ENCODE assay signal across 8 mouse cellular contexts in genomic region chr19:6278439-6279073, GRCm38 (mm10). TPM values are rescaled to one million over a fixed set of nuclear protein-coding genes. Genes with fewer than 3 reads are reported as not detected.
DNase-seq lines count a peak whose midpoint lies in the region; ATAC-seq and TF ChIP-seq lines count a peak whose summit lies in the region.

No protein-coding gene starts in this region.

- TF ChIP-seq RAD21 in CH12.LX (IDR thresholded peaks at IDR 0.05; ENCODE audit: low read depth, low read length), result no peak

- in situ Hi-C loops in CH12.LX (cut with MboI; ENCODE audit: low pct_ligation_motif_present, low pct_unique_long_range_greater_than_20kb, low sequenced_read_pairs), result no loop called here

- peak; percentile 40 for DNase-seq in cerebellum, adult 8-10 months
- DNase-seq in cerebellum, postnatal 4 days (ENCODE audit: low spot score in 2 of 2), result no peak
- no peak for DNase-seq in CH12.LX (ENCODE audit: extremely low read depth)
- peak; percentile 38 for DNase-seq in lung, postnatal 25 days (ENCODE audit: low spot score)
- no peak for DNase-seq in adrenal gland, adult 2 months
- no peak for DNase-seq in thymus, postnatal 14 days
- DNase-seq in cerebellum, adult 9-11 months, result no peak

- dilution Hi-C loops in CH12.LX (cut with MboI; ENCODE audit: extremely low pct_ligation_motif_present, extremely low pct_unique_long_range_greater_than_20kb, low sequenced_read_pairs), result no loop called here

- ATAC-seq in hindbrain, embryonic 12.5 days (ENCODE audit: low FRiP score), result no peak

- 47% methylated on average over 6 of the region's 6 CpGs for WGBS in hindbrain, embryonic 12.5 days

- H3K9me3 ChIP-seq in CH12.LX (replicated peaks; ENCODE audit: low read length), result no peaks in the 10 kb centered on the region
- no peaks in the 10 kb centered on the region for H3K9me3 ChIP-seq in hindbrain, embryonic 12.5 days (replicated peaks)

- H3K79me2 ChIP-seq in CH12.LX (replicated peaks; ENCODE audit: control insufficient read depth, extremely low read depth, insufficient read depth, poor library complexity, severe bottlenecking), result peaks cover 60% of the 10 kb centered on the region

- H3K4me1 ChIP-seq in CH12.LX (ENCODE audit: control insufficient read depth in 1 of 2, insufficient read depth in 2 of 2), result peaks cover 26 to 54% of the 10 kb centered on the region in 2 experiments
- peaks cover 39% of the 10 kb centered on the region for H3K4me1 ChIP-seq in hindbrain, embryonic 12.5 days

- no peak for TF ChIP-seq POLR2A in CH12.LX (IDR thresholded peaks at IDR 0.05; ENCODE audit: low read depth, low read length)

- peak overlapping the region; percentile 92 for H3K9ac ChIP-seq in CH12.LX (ENCODE audit: insufficient read depth, low read depth)
- H3K9ac ChIP-seq in hindbrain, embryonic 12.5 days, result peak overlapping the region; percentile 82

- no peaks in the 10 kb centered on the region for H3K27me3 ChIP-seq in CH12.LX (replicated peaks)
- H3K27me3 ChIP-seq in hindbrain, embryonic 12.5 days, result no peaks in the 10 kb centered on the region

- peaks cover 48 to 52% of the 10 kb centered on the region in 2 experiments for H3K36me3 ChIP-seq in CH12.LX (replicated peaks in 1 of 2; ENCODE audit: control insufficient read depth in 1 of 2, insufficient read depth in 1 of 2, low read length in 1 of 2)
- H3K36me3 ChIP-seq in hindbrain, embryonic 12.5 days, result peaks cover 40% of the 10 kb centered on the region

- TF ChIP-seq CTCF in CH12.LX (conservative IDR thresholded peaks at IDR 0.05 in 1 of 2, IDR thresholded peaks at IDR 0.05 in 1 of 2; ENCODE audit: low read depth in 2 of 2, low read length in 2 of 2), result no peak

- peak overlapping the region; percentile 99 for H3K27ac ChIP-seq in CH12.LX (ENCODE audit: insufficient read depth, low read depth)
- no peak overlapping the region for H3K27ac ChIP-seq in hindbrain, embryonic 12.5 days

- peak overlapping the region; percentile 69 for H3K4me2 ChIP-seq in CH12.LX (ENCODE audit: insufficient read depth, low read depth, poor library complexity, severe bottlenecking)
- peak overlapping the region; percentile 78 for H3K4me2 ChIP-seq in hindbrain, embryonic 12.5 days (replicated peaks)

- H3K4me3 ChIP-seq in CH12.LX (replicated peaks in 1 of 3; ENCODE audit: low read depth in 2 of 3, low read length in 2 of 3, poor library complexity in 1 of 3), result peak overlapping the region; percentile 70 to 99 (median 99)
- peak overlapping the region; percentile 88 for H3K4me3 ChIP-seq in hindbrain, embryonic 12.5 days

- 0 out of 2 replicates have a peak, but pooled peaks have one; percentile 32 for TF ChIP-seq EP300 in CH12.LX (IDR thresholded peaks at IDR 0.05; ENCODE audit: low read length)

TF ChIP-seq in CH12.LX, 34 proteins besides CTCF, POLR2A, EP300 and RAD21:
- TF ChIP-seq SIN3A (IDR thresholded peaks at IDR 0.05; ENCODE audit: low read length), result peak; percentile 78
- TF ChIP-seq ELF1 (IDR thresholded peaks at IDR 0.05; ENCODE audit: low read depth, low read length), result 0 out of 2 replicates have a peak, but pooled peaks have one; percentile 23
- 0 out of 2 replicates have a peak, but pooled peaks have one; percentile 47 for TF ChIP-seq UBTF (IDR thresholded peaks at IDR 0.05; ENCODE audit: low read depth, low read length)
- TF ChIP-seq POLR2AphosphoS2 (IDR thresholded peaks at IDR 0.05; ENCODE audit: low read depth, low read length), result no peak
- TF ChIP-seq IRF4 (IDR thresholded peaks at IDR 0.05; ENCODE audit: low read depth, low read length), result no peak
- 0 out of 2 replicates have a peak, but pooled peaks have one; percentile 67 for TF ChIP-seq MAZ (IDR thresholded peaks at IDR 0.05; ENCODE audit: low read depth, low read length)
- peak; percentile 44; the same call in 1 of the 2 replicates for TF ChIP-seq JUND (conservative IDR thresholded peaks at IDR 0.05; ENCODE audit: low read depth, low read length)
- 0 out of 2 replicates have a peak, but pooled peaks have one; percentile 49 for TF ChIP-seq CHD2 (IDR thresholded peaks at IDR 0.05; ENCODE audit: low read length)
- peak; percentile 65 for TF ChIP-seq TCF12 (IDR thresholded peaks at IDR 0.05; ENCODE audit: low read depth, low read length)
- TF ChIP-seq E2F4 (IDR thresholded peaks at IDR 0.05; ENCODE audit: insufficient replicate concordance, low read depth, low read length), result no peak
- peak; percentile 41; the same call in 1 of the 2 replicates for TF ChIP-seq ZMIZ1 (IDR thresholded peaks at IDR 0.05; ENCODE audit: low read depth, low read length)
- TF ChIP-seq ZKSCAN1 (IDR thresholded peaks at IDR 0.05; ENCODE audit: borderline replicate concordance, low read depth, low read length), result no peak
- TF ChIP-seq MXI1 (IDR thresholded peaks at IDR 0.05; ENCODE audit: low read depth, low read length), result peak; percentile 70
- no peak for TF ChIP-seq ZNF384 (IDR thresholded peaks at IDR 0.05; ENCODE audit: low read depth, low read length)
- TF ChIP-seq ETS1 (conservative IDR thresholded peaks at IDR 0.05; ENCODE audit: low read depth, low read length), result peak; percentile 50; the same call in 1 of the 2 replicates
- TF ChIP-seq NELFE (IDR thresholded peaks at IDR 0.05; ENCODE audit: low read depth, low read length), result peak; percentile 40; the same call in 1 of the 2 replicates
- TF ChIP-seq USF2 (conservative IDR thresholded peaks at IDR 0.05; ENCODE audit: low read depth, low read length), result no peak
- no peak for TF ChIP-seq HCFC1 (IDR thresholded peaks at IDR 0.05; ENCODE audit: low read depth, low read length)
- TF ChIP-seq MAX (IDR thresholded peaks at IDR 0.05; ENCODE audit: low read length), result peak; percentile 46; the same call in 1 of the 2 replicates
- TF ChIP-seq TBP (conservative IDR thresholded peaks at IDR 0.05; ENCODE audit: low read depth, low read length), result 0 out of 2 replicates have a peak, but pooled peaks have one; percentile 53
- TF ChIP-seq SMC3 (IDR thresholded peaks at IDR 0.05; ENCODE audit: low read depth, low read length), result no peak
- peak; percentile 20; the same call in 1 of the 2 replicates for TF ChIP-seq BHLHE40 (IDR thresholded peaks at IDR 0.05; ENCODE audit: low read depth, low read length)
- peak; percentile 31; the same call in 1 of the 2 replicates for TF ChIP-seq CHD1 (IDR thresholded peaks at IDR 0.05; ENCODE audit: low read depth, low read length)
- TF ChIP-seq MYC (IDR thresholded peaks at IDR 0.05; ENCODE audit: low read depth, low read length), result no peak; the same call in 1 of the 2 replicates

RNA-seq across cellular contexts. Expression of gene Ehd1, which starts 2.0 kb away (rescaled TPM):
- total RNA-seq in CH12.LX (2012; rRNA removed), result 231 and 400 TPM in 2 replicates
- 97.4 and 131 TPM in 2 replicates for total RNA-seq in CH12.LX (2014; rRNA removed)
- 245 and 301 TPM in 2 replicates for polyA plus RNA-seq in CH12.LX (2012; ENCODE audit: insufficient read length, low read depth)
- polyA plus RNA-seq in hindbrain, embryonic 12.5 days (2016; fragmentation: Nextera tagmentation; extraction: Ambion mirVana), result 90.8 and 92.7 TPM in 2 replicates
- 100 to 1,000 TPM; 129 to 133 TPM for total RNA-seq in adrenal gland, adult 2 months (2021)
- 470 and 474 TPM in 2 replicates for polyA plus RNA-seq in adrenal gland, adult 2 months (2012; rRNA removed)

RNA-seq across cellular contexts. Expression of gene Cdc42bpg, which starts 27.7 kb away (rescaled TPM):
- total RNA-seq in CH12.LX (2012; rRNA removed), result 4.1 and 4.2 TPM in 2 replicates
- 0.65 and 0.79 TPM in 2 replicates for total RNA-seq in CH12.LX (2014; rRNA removed)
- polyA plus RNA-seq in CH12.LX (2012; ENCODE audit: insufficient read length, low read depth), result 2.3 and 2.6 TPM in 2 replicates
- 0.48 and 0.61 TPM in 2 replicates for polyA plus RNA-seq in hindbrain, embryonic 12.5 days (2016; fragmentation: Nextera tagmentation; extraction: Ambion mirVana)
- total RNA-seq in adrenal gland, adult 2 months (2021), result 10 to 100 TPM; 14.4 to 24.6 TPM
- polyA plus RNA-seq in adrenal gland, adult 2 months (2012; rRNA removed), result 23.7 and 26.6 TPM in 2 replicates

RNA-seq across cellular contexts. Expression of gene Atg2a, which starts 37.1 kb away (rescaled TPM):
- total RNA-seq in CH12.LX (2012; rRNA removed), result 9.5 and 10.0 TPM in 2 replicates
- 2.3 and 2.8 TPM in 2 replicates for total RNA-seq in CH12.LX (2014; rRNA removed)
- 9.4 and 13.9 TPM in 2 replicates for polyA plus RNA-seq in CH12.LX (2012; ENCODE audit: insufficient read length, low read depth)
- 14.7 and 15.4 TPM in 2 replicates for polyA plus RNA-seq in hindbrain, embryonic 12.5 days (2016; fragmentation: Nextera tagmentation; extraction: Ambion mirVana)
- 10 to 100 TPM; 31.0 to 36.0 TPM for total RNA-seq in adrenal gland, adult 2 months (2021)
- polyA plus RNA-seq in adrenal gland, adult 2 months (2012; rRNA removed), result 105 and 108 TPM in 2 replicates

RNA-seq across cellular contexts. Expression of gene Ppp2r5b, which starts 42.9 kb away (rescaled TPM):
- total RNA-seq in CH12.LX (2012; rRNA removed), result 7.8 and 9.8 TPM in 2 replicates
- total RNA-seq in CH12.LX (2014; rRNA removed), result 2.8 and 3.0 TPM in 2 replicates
- polyA plus RNA-seq in CH12.LX (2012; ENCODE audit: insufficient read length, low read depth), result 3.4 and 4.1 TPM in 2 replicates
- polyA plus RNA-seq in hindbrain, embryonic 12.5 days (2016; fragmentation: Nextera tagmentation; extraction: Ambion mirVana), result 66.3 and 72.2 TPM in 2 replicates
- total RNA-seq in adrenal gland, adult 2 months (2021), result 100 to 1,000 TPM in 1 of 2 experiments, 10 to 100 TPM in 1; 87.1 to 123 TPM
- polyA plus RNA-seq in adrenal gland, adult 2 months (2012; rRNA removed), result 247 and 266 TPM in 2 replicates

RNA-seq across cellular contexts. Expression of gene Gpha2, which starts 52.4 kb away (rescaled TPM):
- not detected in 2 replicates for total RNA-seq in CH12.LX (2012; rRNA removed)
- not detected in 2 replicates for total RNA-seq in CH12.LX (2014; rRNA removed)
- polyA plus RNA-seq in CH12.LX (2012; ENCODE audit: insufficient read length, low read depth), result not detected in 2 replicates
- polyA plus RNA-seq in hindbrain, embryonic 12.5 days (2016; fragmentation: Nextera tagmentation; extraction: Ambion mirVana), result 1.4 and 1.5 TPM in 2 replicates
- 10 to 100 TPM; 18.7 to 23.7 TPM for total RNA-seq in adrenal gland, adult 2 months (2021)
- polyA plus RNA-seq in adrenal gland, adult 2 months (2012; rRNA removed), result 237 and 302 TPM in 2 replicates

Comparison
In these comparisons a context has a peak if more than half of its experiments do, and no peak if none do; other contexts are left out.
1. DNase-seq: peak in cerebellum, adult 8-10 months (single experiment) and lung, postnatal 25 days (single experiment); none in cerebellum, postnatal 4 days (0 of 2), CH12.LX (single experiment), adrenal gland, adult 2 months (single experiment), thymus, postnatal 14 days (single experiment) and cerebellum, adult 9-11 months (single experiment).